Mouse (Mus musculus) embryonic fibroblast, embryonic 13.5 days (primary cell): ENCODE results near the gene Ric8a.

Source experiments
- CTCF ChIP-seq: IDR thresholded peaks from 2 replicates; pipeline ENCODE4 v1.5.1; 2011; ENCODE audit warnings: mild to moderate bottlenecking, control low read depth, low read length, moderate library complexity, borderline replicate concordance; ENCODE audit not compliant: insufficient read depth
- POLR2A ChIP-seq: IDR thresholded peaks from 2 replicates; pipeline ENCODE4 v1.6.1; 2011; ENCODE audit warnings: low read depth, mild to moderate bottlenecking, control low read depth, low read length, moderate library complexity

DNA sequence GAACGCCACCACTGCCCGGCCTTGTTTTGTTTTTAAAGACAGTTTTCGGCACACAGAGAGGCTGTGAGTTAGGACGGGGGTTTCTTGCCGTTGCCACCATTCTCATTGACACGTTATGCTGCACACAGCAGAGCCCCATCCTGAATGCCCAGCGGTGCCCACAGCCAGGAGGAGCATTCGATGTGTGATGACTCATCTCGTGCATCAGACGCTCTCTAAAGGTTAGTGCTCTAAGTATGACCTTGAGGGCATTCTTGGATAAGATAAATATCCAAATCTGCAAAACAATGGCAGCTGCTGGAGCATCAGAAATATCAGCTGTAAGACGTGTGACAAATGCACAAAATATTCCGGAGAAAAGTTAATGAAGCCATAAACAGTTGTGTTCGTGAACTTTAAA, 50.4 kb downstream of the Ric8a start:
- TF ChIP-seq CTCF (no peak), POLR2A (no peak)
